Mouse (Mus musculus) common myeloid progenitor, adult 5-6 weeks (primary cell): ENCODE measurements around the gene Fbxo27. TPM values are rescaled to one million over a fixed set of nuclear protein-coding genes. Genes with fewer than 3 reads are reported as not detected.
A peak's percentile ranks its signal among the peaks of the same experiment; 100 is the strongest.
"Not testable (repeated sequence)": the region's sequence is repeated elsewhere in the genome, so short reads cannot be mapped to it uniquely, and the experiment has no call there.

Source experiments
- ATAC-seq: replicated peaks from 2 replicates; pipeline ENCODE4 v1.8.0; 2016; ENCODE audit warnings: low read depth, mild to moderate bottlenecking, moderate TSS enrichment, inconsistent platforms; ENCODE audit not compliant: poor library complexity, severe bottlenecking
- total RNA-seq: library from RNA; stranded (forward); fragments of 200-1000, 187-1606 nt; gene quantifications from 2 replicates; pipeline ENCODE4 v1.2.3, GENCODE M21; 2017

Fbxo27 gene
- total RNA-seq, result not detected in 2 replicates

GRCm38 (mm10) chr7:28692545-28693320 lies at the start of gene Fbxo27:
Gene Fbxo27, plus strand, starts transcription at chr7:28692849.
- no peak for ATAC-seq

- no peak for ATAC-seq
These were observed 47.3 kb upstream of the Fbxo27 start for GRCm38 (mm10) chr7:28645366-28645765.

DNA sequence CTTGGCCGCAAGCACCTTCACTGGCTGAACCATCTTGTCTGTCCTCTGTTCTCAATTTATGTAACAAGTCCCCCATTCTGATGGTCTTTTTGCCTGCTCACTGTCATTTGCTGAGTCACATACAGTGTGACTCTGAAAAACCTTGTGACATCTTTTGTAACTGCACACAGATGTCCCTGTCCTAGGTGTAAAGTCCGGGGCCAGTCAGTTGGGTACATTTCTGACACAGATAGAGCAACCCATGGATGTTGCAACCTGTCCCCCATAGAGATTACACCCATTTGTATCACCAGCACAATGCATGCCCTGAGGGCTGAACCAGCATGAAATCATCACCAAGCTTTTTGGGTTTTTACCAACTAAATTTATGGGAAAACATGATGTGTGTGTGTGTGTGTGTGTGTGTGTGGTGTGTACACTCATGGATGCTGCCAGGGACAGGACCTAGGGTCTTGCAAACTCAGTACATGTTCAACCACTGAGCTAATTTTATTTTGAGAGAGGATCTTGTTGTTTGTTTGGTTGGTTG lies 46.6 kb upstream of the Fbxo27 start:
- ATAC-seq, result no peak

- peak; percentile 45 for ATAC-seq
These were observed 45.6 kb upstream of the Fbxo27 start for GRCm38 (mm10) chr7:28647016-28647415.

DNA sequence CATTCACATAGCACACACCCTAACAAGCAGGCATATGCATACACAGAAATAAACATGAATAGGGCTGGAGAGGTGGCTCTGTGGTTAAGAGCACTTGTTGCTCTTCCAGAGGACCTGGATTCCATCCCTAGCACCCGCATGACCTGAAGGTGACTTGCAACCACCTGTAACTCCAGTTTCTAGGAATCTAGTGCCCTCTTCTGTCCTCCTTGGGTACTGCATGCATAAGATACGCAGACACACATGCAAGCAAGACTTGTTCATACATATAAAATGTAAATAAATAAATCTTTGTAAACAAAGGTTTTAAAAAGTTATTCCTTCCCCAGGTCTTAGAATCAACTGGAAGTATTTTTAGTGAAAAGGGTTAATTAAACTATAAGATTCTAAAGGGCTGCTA lies 41.5 kb upstream of the Fbxo27 start:
- ATAC-seq, result no peak

DNA sequence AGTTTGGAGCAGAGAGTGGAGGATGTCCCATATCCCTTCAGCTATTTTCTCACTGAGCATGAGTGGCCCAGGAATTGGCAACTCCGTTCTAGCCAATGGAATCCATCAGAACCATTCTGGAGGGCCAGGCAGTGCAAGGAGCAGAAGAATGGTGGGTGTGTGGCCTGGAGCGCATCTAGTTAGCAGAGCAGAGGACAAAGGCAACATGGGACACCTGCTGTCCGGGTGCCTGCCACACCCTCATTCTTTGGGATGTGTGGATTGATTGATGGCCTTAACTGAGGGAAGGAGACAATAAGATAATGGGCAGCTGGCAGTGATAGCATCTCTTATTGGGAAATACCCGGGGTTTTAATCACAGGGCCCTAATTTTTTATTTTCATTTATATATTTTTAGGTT lies 36.2 kb upstream of the Fbxo27 start:
- ATAC-seq, result no peak

- peak; percentile 63; the same call in 1 of the 2 replicates for ATAC-seq
These were observed 26.7 kb upstream of the Fbxo27 start for GRCm38 (mm10) chr7:28665620-28666579.

- ATAC-seq, result peak; percentile 90
These were observed 21.5 kb upstream of the Fbxo27 start for GRCm38 (mm10) chr7:28671172-28671571.

DNA sequence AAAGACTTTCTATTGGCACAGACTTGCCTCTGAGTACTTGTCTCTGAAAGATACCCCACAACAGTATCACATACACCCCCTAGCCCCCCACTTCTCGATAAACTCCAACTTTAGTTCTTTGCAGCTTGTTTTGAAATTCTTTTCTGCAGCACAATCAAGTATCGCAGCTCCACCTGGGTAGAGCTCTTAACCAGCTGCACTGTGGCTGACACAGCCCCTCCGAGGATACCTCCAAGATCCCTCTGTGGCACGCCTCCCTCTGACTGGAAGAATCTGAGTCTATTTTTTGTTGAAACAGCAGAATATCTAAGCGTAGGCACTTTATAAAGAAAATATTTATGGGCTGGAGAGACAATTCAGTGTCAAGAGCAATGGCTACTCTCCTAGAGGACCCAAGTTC lies 20.4 kb upstream of the Fbxo27 start:
- no peak for ATAC-seq

DNA sequence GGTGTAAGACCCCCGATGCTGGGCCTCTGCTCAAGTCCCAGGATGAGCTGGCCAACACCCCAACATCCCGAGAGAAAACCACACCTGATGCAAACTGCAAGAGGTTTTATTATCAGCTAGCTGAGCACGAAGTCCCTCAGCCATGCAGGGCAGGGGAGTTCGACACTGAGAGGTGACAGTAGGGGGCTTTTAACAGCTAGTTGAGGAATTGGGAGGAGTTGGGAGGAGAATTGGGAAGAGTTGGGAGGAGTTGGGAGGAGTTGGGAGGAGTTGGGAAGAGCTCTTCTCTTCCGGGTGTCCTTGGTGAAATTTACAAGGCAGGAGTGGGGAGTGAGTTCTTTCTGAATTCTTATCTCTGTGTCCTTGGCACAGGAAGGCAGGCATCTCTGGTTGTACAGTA lies 19.9 kb upstream of the Fbxo27 start:
- ATAC-seq, result not testable (repeated sequence)

DNA sequence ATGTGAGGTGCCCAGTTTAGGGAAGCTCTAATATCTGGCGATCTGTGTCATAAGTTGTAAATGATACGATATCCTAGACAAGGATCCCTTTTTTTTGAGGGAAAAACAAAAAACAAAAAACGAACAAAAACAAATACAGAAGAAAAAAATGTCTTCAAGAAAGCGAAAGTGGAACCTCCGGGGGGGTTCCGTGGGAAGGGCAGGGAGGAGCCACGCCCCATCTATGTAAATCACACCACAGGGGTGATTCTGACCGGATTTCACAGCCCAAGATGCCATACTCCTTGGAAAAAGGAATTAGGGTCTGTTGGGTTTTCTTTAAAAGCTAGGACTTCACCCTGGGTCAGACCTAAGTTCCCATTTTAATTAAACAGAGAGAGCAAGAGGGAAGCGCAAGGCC lies 17.7 kb upstream of the Fbxo27 start:
- ATAC-seq, result no peak

DNA sequence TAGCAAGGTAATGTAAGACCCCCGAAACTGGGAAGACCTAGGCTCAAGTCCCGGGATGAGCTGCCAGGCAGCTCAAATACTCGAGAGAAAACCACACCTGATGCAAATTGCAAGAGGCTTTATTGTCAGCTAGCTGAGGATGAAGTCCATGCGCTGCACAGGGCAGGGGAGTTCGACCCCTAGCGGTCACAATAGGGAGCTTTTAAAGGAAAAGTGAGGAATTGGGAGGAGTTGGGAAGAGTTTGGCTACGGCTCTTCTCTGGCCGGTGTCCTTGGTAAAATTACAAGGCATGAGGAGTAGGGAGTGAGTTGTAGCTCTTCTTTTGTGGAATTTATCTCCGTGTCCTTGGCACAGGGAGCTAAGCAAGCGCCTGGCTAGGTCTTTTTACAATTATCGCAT lies 16.9 kb upstream of the Fbxo27 start:
- ATAC-seq, result no peak

DNA sequence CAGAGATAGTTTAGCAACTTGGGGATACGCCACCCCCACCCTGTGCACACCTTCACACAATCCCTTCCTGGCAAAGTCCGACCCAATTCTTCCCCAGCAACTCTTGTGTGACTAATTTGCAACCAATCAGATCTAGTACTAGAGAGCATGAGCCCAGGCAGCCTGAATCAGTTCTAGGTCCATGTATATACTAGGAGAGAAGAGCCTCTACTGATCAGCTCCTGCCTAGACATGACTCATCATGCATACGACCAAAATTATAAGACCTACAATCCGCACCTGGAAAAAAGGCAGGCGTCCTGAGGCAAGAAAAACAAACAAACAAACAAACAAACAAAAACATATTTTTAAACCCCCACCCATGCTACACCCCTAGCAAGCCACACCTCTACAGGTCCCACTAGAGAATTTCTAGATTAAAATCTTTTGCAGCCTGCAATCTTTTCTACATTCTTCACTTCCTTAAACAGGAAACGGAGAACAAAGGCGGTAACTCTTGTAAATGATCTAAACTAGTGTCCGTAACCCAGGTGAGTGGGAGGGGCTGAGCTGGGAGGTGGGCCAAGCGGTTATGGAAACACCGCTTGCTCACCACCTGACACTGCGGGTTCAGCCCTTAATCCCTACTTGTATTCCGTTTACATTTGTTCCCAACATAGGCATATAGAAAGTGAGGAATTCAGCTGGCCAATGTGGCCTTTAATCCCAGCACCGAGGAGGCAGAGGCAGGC lies 15.7 kb upstream of the Fbxo27 start:
- ATAC-seq, result no peak

GRCm38 (mm10) chr7:28677624-28678023 lies 15.0 kb upstream of the Fbxo27 start:
- no peak for ATAC-seq

GRCm38 (mm10) chr7:28691075-28691474 lies 1.6 kb upstream of the Fbxo27 start:
- no peak for ATAC-seq

DNA sequence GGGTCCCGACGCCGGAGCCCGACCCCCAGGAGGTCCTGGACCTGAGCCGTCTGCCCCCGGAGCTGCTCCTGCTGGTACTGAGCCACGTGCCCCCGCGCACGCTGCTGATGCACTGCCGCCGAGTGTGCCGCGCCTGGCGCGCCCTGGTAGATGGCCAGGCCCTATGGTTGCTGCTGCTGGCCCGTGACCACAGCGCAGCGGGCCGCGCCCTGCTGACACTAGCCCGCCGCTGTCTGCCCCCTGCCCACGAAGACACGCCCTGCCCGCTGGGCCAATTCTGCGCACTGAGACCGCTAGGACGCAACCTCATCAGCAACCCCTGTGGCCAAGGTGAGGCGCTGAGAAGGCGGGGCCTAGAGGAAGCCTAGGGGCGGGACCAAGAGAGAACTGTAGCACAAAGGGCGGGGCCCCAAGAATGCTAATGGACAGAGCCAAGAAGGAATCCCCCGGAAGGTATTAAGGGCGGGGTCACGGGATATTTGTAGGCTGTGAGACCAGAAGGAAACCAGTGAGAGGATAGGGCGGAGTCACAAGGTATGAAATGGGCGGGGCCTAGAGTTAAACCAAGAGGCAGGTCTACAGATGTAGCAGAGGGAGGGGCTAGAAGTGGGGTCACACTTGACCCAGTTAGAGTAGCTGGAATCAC lies 795 bp downstream of the Fbxo27 start:
- ATAC-seq, result peak; percentile 77

DNA sequence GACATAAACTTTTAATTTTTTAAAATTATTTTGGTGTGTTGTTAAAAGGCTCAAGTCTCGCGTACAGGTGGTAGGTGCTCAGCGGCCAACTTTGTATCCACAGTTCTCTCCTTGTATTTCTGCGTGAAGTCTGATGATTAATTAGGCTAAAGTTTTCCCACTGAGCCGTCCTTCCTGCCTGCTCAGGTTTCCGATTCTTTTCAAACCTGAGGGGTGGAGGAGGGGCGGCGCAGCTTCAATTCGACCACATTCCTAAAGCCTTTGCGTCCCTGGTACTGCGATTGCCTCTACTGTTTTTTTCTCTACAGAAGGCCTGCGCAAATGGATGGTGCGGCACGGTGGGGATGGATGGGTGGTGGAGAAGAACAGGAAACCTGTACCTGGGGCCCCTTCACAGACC lies 1.8 kb downstream of the Fbxo27 start:
- no peak for ATAC-seq

- ATAC-seq, result peak; percentile 43; the same call in 1 of the 2 replicates
These were observed 2.4 kb downstream of the Fbxo27 start for GRCm38 (mm10) chr7:28694966-28695511.

- ATAC-seq, result no peak
These were observed 4.6 kb downstream of the Fbxo27 start for GRCm38 (mm10) chr7:28697277-28697676.
